Comparison of ENCODE assay signal across 8 mouse cellular contexts in the genomic region with DNA sequence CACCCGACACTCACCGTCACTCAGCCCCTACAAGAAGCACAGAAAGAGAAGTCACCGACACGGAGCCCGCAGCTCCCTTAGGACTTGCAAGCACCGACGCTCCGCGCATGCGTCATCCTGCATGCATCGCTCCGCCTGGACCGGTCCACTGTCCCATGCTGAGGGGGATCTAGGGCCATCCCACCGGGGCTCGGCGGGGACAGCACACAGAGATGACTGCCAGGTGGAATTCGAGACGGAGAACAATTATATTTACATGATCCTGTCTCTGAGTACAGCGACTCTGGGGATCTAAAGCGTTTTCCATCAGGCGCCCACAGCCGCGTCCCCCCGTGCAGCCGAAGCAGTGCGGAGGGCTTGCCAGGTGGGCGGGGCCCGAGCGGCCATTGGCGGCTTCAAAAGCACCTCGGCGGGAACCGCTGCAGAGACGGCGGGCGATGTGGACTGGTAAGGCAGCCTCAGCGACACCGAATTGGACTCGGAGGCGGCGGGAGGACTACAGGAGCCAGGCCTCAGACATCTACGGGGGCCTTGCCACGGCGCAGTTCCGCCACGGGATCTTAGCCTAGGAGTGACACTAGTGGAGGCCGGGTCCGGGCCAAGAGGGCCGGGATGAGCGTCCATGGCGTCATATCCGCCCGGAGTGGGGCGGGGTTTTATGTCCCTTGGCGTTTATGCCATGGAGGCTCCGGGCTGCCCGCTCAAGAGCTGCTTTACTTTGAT. TPM values are rescaled to one million over a fixed set of nuclear protein-coding genes. Genes with fewer than 3 reads are reported as not detected.
DNase-seq lines count a peak whose midpoint lies in the region; ATAC-seq and TF ChIP-seq lines count a peak whose summit lies in the region.

A gene (minus strand): TSS at position 119 of the 723 bp plus-strand sequence.
A gene (plus strand): TSS at position 394 of the 723 bp plus-strand sequence.

- peak; percentile 91 for ATAC-seq in embryonic facial prominence, embryonic 13.5 days (ENCODE audit: insufficient number of reproducible peaks, insufficient read depth, low FRiP score, low TSS enrichment, low read depth)
- ATAC-seq in limb, embryonic 12.5 days (ENCODE audit: insufficient number of reproducible peaks, insufficient read depth, low FRiP score, low TSS enrichment, low read depth), result peak; percentile 95
- ATAC-seq in midbrain, embryonic 15.5 days (replicated peaks), result peak; percentile 98

- peaks cover 17% of the 10 kb centered on the region for H3K4me1 ChIP-seq in embryonic facial prominence, embryonic 13.5 days
- H3K4me1 ChIP-seq in kidney, adult 2 months (ENCODE audit: control insufficient read depth, insufficient read depth, low read length), result peaks cover 3% of the 10 kb centered on the region; the same call in 1 of the 2 replicates
- H3K4me1 ChIP-seq in limb, embryonic 12.5 days (replicated peaks), result peaks cover 15% of the 10 kb centered on the region
- peaks cover 15% of the 10 kb centered on the region for H3K4me1 ChIP-seq in midbrain, embryonic 15.5 days
- H3K4me1 ChIP-seq in spleen, adult 2 months (ENCODE audit: control insufficient read depth, insufficient read depth, insufficient read length), result no peaks in the 10 kb centered on the region; the same call in 1 of the 2 replicates

- peak within 1 kb of the TSS; percentile 74 for H3K27ac ChIP-seq in embryonic facial prominence, embryonic 13.5 days
- peak within 1 kb of the TSS; percentile 93 for H3K27ac ChIP-seq in kidney, adult 2 months (ENCODE audit: insufficient read depth, low read depth, low read length)
- H3K27ac ChIP-seq in limb, embryonic 12.5 days, result peak within 1 kb of the TSS; percentile 60
- peak within 1 kb of the TSS; percentile 83 for H3K27ac ChIP-seq in midbrain, embryonic 15.5 days
- H3K27ac ChIP-seq in spleen, adult 2 months (ENCODE audit: insufficient read depth, low read length), result peak within 1 kb of the TSS; percentile 89

- no peak for TF ChIP-seq CTCF in kidney, adult 2 months (conservative IDR thresholded peaks at IDR 0.05; ENCODE audit: insufficient read depth, insufficient read length, low read depth, low read length)
- TF ChIP-seq CTCF in spleen, adult 2 months (IDR thresholded peaks at IDR 0.05; ENCODE audit: extremely low read depth, insufficient read depth, insufficient read length, insufficient replicate concordance), result no peak

- H3K9ac ChIP-seq in embryonic facial prominence, embryonic 13.5 days, result peak within 1 kb of the TSS; percentile 87
- peak within 1 kb of the TSS; percentile 81 for H3K9ac ChIP-seq in limb, embryonic 12.5 days (replicated peaks)
- peak within 1 kb of the TSS; percentile 60 for H3K9ac ChIP-seq in midbrain, embryonic 15.5 days

- H3K27me3 ChIP-seq in embryonic facial prominence, embryonic 13.5 days, result no peaks in the 10 kb centered on the region
- no peaks in the 10 kb centered on the region for H3K27me3 ChIP-seq in kidney, adult 2 months (replicated peaks; ENCODE audit: control insufficient read depth, insufficient read depth, low read length)
- no peaks in the 10 kb centered on the region for H3K27me3 ChIP-seq in limb, embryonic 12.5 days
- H3K27me3 ChIP-seq in midbrain, embryonic 15.5 days (replicated peaks), result no peaks in the 10 kb centered on the region
- no peaks in the 10 kb centered on the region for H3K27me3 ChIP-seq in spleen, adult 2 months (ENCODE audit: control insufficient read depth, insufficient read depth, low read length)

- H3K36me3 ChIP-seq in embryonic facial prominence, embryonic 13.5 days, result peaks cover 11% of the 10 kb centered on the region; the same call in 1 of the 2 replicates
- H3K36me3 ChIP-seq in kidney, adult 2 months (ENCODE audit: control insufficient read depth, insufficient read depth, low read length), result no peaks in the 10 kb centered on the region
- H3K36me3 ChIP-seq in limb, embryonic 12.5 days, result peaks cover 13% of the 10 kb centered on the region; the same call in 1 of the 2 replicates
- H3K36me3 ChIP-seq in midbrain, embryonic 15.5 days (replicated peaks), result no peaks in the 10 kb centered on the region
- H3K36me3 ChIP-seq in spleen, adult 2 months (ENCODE audit: control insufficient read depth, insufficient read depth, low read length), result no peaks in the 10 kb centered on the region; the same call in 1 of the 2 replicates

- TF ChIP-seq POLR2A in kidney, adult 2 months (IDR thresholded peaks at IDR 0.05; ENCODE audit: low read depth, low read length), result peak; percentile 83
- TF ChIP-seq POLR2A in spleen, adult 2 months (IDR thresholded peaks at IDR 0.05; ENCODE audit: low read depth, low read length), result peak; percentile 72; the same call in 1 of the 2 replicates

- no peaks in the 10 kb centered on the region for H3K9me3 ChIP-seq in embryonic facial prominence, embryonic 13.5 days
- no peaks in the 10 kb centered on the region for H3K9me3 ChIP-seq in limb, embryonic 12.5 days
- H3K9me3 ChIP-seq in midbrain, embryonic 15.5 days, result no peaks in the 10 kb centered on the region

- under 1% methylated on average over 57 of the region's 57 CpGs for WGBS in embryonic facial prominence, embryonic 13.5 days
- WGBS in kidney, adult 2 months, result under 1% methylated on average over 57 of the region's 57 CpGs
- WGBS in limb, embryonic 12.5 days, result under 1% methylated on average over 57 of the region's 57 CpGs
- under 1% methylated on average over 57 of the region's 57 CpGs for WGBS in midbrain, embryonic 15.5 days
- WGBS in spleen, adult 2 months, result under 1% methylated on average over 57 of the region's 57 CpGs

- H3K4me3 ChIP-seq in embryonic facial prominence, embryonic 13.5 days, result peak within 1 kb of the TSS; percentile 78
- peak within 1 kb of the TSS; percentile 84 for H3K4me3 ChIP-seq in kidney, adult 2 months (ENCODE audit: insufficient read depth, low read depth, low read length)
- H3K4me3 ChIP-seq in limb, embryonic 12.5 days (replicated peaks), result peak within 1 kb of the TSS; percentile 81
- peak within 1 kb of the TSS; percentile 77 for H3K4me3 ChIP-seq in midbrain, embryonic 15.5 days
- H3K4me3 ChIP-seq in spleen, adult 2 months (ENCODE audit: extremely low read depth, insufficient read depth, insufficient read length), result peak within 1 kb of the TSS; percentile 97

- peak; percentile 96 for DNase-seq in 3134 (ENCODE audit: extremely low read depth, insufficient read length, low spot score)
- peak; percentile 93 to 96 for DNase-seq in adrenal gland, postnatal 36 days
- peak; percentile 93 to 95 for DNase-seq in heart, adult 18-20 months
- peak; percentile 94 for DNase-seq in kidney, adult 2 months
- peak; percentile 84 to 95 for DNase-seq in spleen, adult 2 months (ENCODE audit: low read depth in 1 of 2, low spot score in 2 of 2)

- H3K4me2 ChIP-seq in embryonic facial prominence, embryonic 13.5 days, result peak within 1 kb of the TSS; percentile 78
- peak within 1 kb of the TSS; percentile 76 for H3K4me2 ChIP-seq in limb, embryonic 12.5 days
- peak within 1 kb of the TSS; percentile 83 for H3K4me2 ChIP-seq in midbrain, embryonic 15.5 days

RNA-seq across cellular contexts. Expression of the first gene that starts in this region (rescaled TPM):
- total RNA-seq in adrenal gland, postnatal 36 days (2021), result 10 to 100 TPM; 54.0 to 60.9 TPM
- 78.7 and 80.7 TPM in 2 replicates for polyA plus RNA-seq in embryonic facial prominence, embryonic 13.5 days (2015; fragmentation: Nextera tagmentation; extraction: Ambion mirVana)
- total RNA-seq in heart, adult 18-20 months (2021), result 10 to 100 TPM; 70.9 to 92.4 TPM
- polyA plus RNA-seq in kidney, adult 2 months (2012; rRNA removed), result 13.0 and 17.7 TPM in 2 replicates
- 72.2 and 82.7 TPM in 2 replicates for polyA plus RNA-seq in limb, embryonic 12.5 days (2016; fragmentation: Nextera tagmentation; extraction: Ambion mirVana)
- polyA plus RNA-seq in midbrain, embryonic 15.5 days (2015; fragmentation: Nextera tagmentation; extraction: Ambion mirVana), result 26.5 and 28.7 TPM in 2 replicates
- 3.4 TPM in 2 replicates for polyA plus RNA-seq in spleen, adult 2 months (2012; rRNA removed)

RNA-seq across cellular contexts. Expression of the second gene that starts in this region (rescaled TPM):
- total RNA-seq in adrenal gland, postnatal 36 days (2021), result 1 to 10 TPM; 6.1 TPM
- 42.6 and 44.5 TPM in 2 replicates for polyA plus RNA-seq in embryonic facial prominence, embryonic 13.5 days (2015; fragmentation: Nextera tagmentation; extraction: Ambion mirVana)
- under 1 TPM; 0.25 to 0.69 TPM for total RNA-seq in heart, adult 18-20 months (2021)
- polyA plus RNA-seq in kidney, adult 2 months (2012; rRNA removed), result 0.89 and 1.2 TPM in 2 replicates
- polyA plus RNA-seq in limb, embryonic 12.5 days (2016; fragmentation: Nextera tagmentation; extraction: Ambion mirVana), result 47.5 and 47.6 TPM in 2 replicates
- polyA plus RNA-seq in midbrain, embryonic 15.5 days (2015; fragmentation: Nextera tagmentation; extraction: Ambion mirVana), result 8.1 and 8.8 TPM in 2 replicates
- 2.2 and 3.0 TPM in 2 replicates for polyA plus RNA-seq in spleen, adult 2 months (2012; rRNA removed)

Comparison
In these comparisons a context has a peak if more than half of its experiments do, and no peak if none do; other contexts are left out.
1. Peak in every context shown above with its lines: DNase-seq, ATAC-seq, H3K4me3 ChIP-seq and H3K27ac ChIP-seq.
2. RNA of the second gene that starts in this region (total RNA-seq): 6.1 TPM in adrenal gland, postnatal 36 days; 0.25 to 0.69 TPM in heart, adult 18-20 months; every median in the first group is over 4 times any median in the second.